In the genomic region with DNA sequence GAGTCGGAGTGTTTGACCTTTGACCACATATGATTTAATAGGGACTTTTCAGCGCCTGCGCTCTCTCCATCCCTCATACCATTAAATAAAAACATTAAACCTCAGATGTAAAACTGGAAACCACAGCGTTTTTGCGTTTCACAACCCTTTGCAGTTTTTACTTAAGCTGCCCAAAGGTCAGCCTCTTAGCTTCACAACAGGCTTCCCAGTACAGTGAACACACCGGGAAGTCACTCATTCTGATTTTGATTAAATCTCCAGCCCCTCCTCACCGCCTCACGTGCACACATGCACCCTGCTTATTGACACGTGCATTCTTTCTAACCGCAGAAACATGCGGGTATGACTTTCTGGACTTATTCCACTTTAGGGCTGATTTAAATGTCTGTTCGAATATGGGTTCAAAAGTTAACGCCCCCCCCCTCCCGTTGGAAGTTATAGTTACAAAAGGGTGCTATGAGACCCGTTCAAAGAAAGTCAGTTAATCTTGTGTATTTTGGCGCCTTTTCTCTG, we compare ENCODE assay signal across 8 mouse cellular contexts.
DNase-seq lines count a peak whose midpoint lies in the region; ATAC-seq and TF ChIP-seq lines count a peak whose summit lies in the region.

No protein-coding gene starts in this region.

- peak overlapping the region; percentile 91 for H3K27ac ChIP-seq in forebrain, postnatal 0 days (ENCODE audit: low read depth, low read length)
- H3K27ac ChIP-seq in kidney, embryonic 15.5 days = peak overlapping the region; percentile 90
- H3K27ac ChIP-seq in midbrain, embryonic 14.5 days (replicated peaks; ENCODE audit: low read depth, low read length) = peak overlapping the region; percentile 83

- H3K9ac ChIP-seq in forebrain, postnatal 0 days = peak overlapping the region; percentile 64
- peak overlapping the region; percentile 19 for H3K9ac ChIP-seq in kidney, embryonic 15.5 days
- H3K9ac ChIP-seq in midbrain, embryonic 14.5 days (replicated peaks; ENCODE audit: low read length) = peak overlapping the region; percentile 37; the same call in 1 of the 2 replicates

- 4% methylated on average over 16 of the region's 16 CpGs for WGBS in forebrain, postnatal 0 days
- 4% methylated on average over 16 of the region's 16 CpGs for WGBS in kidney, embryonic 15.5 days
- 4% methylated on average over 16 of the region's 16 CpGs for WGBS in midbrain, embryonic 14.5 days

- H3K4me1 ChIP-seq in forebrain, postnatal 0 days (ENCODE audit: insufficient read depth) = peaks cover 6% of the 10 kb centered on the region; the same call in 1 of the 2 replicates
- H3K4me1 ChIP-seq in kidney, embryonic 15.5 days = peaks cover 59% of the 10 kb centered on the region
- peaks cover 15% of the 10 kb centered on the region for H3K4me1 ChIP-seq in midbrain, embryonic 14.5 days (ENCODE audit: control insufficient read depth, insufficient read depth, low read length)

- H3K9me3 ChIP-seq in forebrain, postnatal 0 days (ENCODE audit: low read length) = no peaks in the 10 kb centered on the region
- H3K9me3 ChIP-seq in kidney, embryonic 15.5 days (replicated peaks) = no peaks in the 10 kb centered on the region
- no peaks in the 10 kb centered on the region for H3K9me3 ChIP-seq in midbrain, embryonic 14.5 days (ENCODE audit: control insufficient read depth, low read length)

- peak; percentile 39 to 65 for DNase-seq in lung, adult 18-20 months
- DNase-seq in lung, postnatal 10 days = no peak
- peak; percentile 68 for DNase-seq in forebrain, postnatal 0 days
- no peak for DNase-seq in midbrain, embryonic 14.5 days
- DNase-seq in right cerebral cortex, postnatal 10 days (ENCODE audit: low spot score in 2 of 2) = no peak
- DNase-seq in c-Kit-positive CD71-positive TER-119-positive erythroid progenitor cells, embryonic 14.5 days (ENCODE audit: low spot score) = no peak
- no peak for DNase-seq in left cerebral cortex, postnatal 4 days

- H3K36me3 ChIP-seq in forebrain, postnatal 0 days (ENCODE audit: insufficient read depth) = no peaks in the 10 kb centered on the region
- no peaks in the 10 kb centered on the region for H3K36me3 ChIP-seq in kidney, embryonic 15.5 days
- no peaks in the 10 kb centered on the region for H3K36me3 ChIP-seq in midbrain, embryonic 14.5 days (ENCODE audit: control insufficient read depth, insufficient read depth, low read length)

- TF ChIP-seq CTCF in forebrain, postnatal 0 days (IDR thresholded peaks at IDR 0.05; ENCODE audit: low read depth) = no peak

- ATAC-seq in forebrain, postnatal 0 days = no peak
- ATAC-seq in kidney, embryonic 15.5 days (replicated peaks; ENCODE audit: low FRiP score) = no peak
- no peak for ATAC-seq in midbrain, embryonic 14.5 days (ENCODE audit: low FRiP score, low TSS enrichment)

- intact Hi-C loops in left cerebral cortex, postnatal 4 days (cut with DNase I) = loop anchor here (5.0 to 10.0 kb wide), 2 partner anchors 76 to 424 kb away; no protein-coding TSS in a partner anchor

- peak overlapping the region; percentile 86 for H3K4me2 ChIP-seq in forebrain, postnatal 0 days (ENCODE audit: low read depth)
- peak overlapping the region; percentile 78 for H3K4me2 ChIP-seq in kidney, embryonic 15.5 days
- peak overlapping the region; percentile 98 for H3K4me2 ChIP-seq in midbrain, embryonic 14.5 days (ENCODE audit: low read length)

- peak overlapping the region; percentile 51 for H3K4me3 ChIP-seq in forebrain, postnatal 0 days (ENCODE audit: low read depth, low read length)
- H3K4me3 ChIP-seq in kidney, embryonic 15.5 days (replicated peaks) = peak overlapping the region; percentile 21
- H3K4me3 ChIP-seq in midbrain, embryonic 14.5 days (replicated peaks; ENCODE audit: low read depth, low read length) = peak overlapping the region; percentile 48

- no peaks in the 10 kb centered on the region for H3K27me3 ChIP-seq in forebrain, postnatal 0 days (ENCODE audit: insufficient read depth, low read length)
- H3K27me3 ChIP-seq in kidney, embryonic 15.5 days = peaks cover 29% of the 10 kb centered on the region
- peaks cover 3% of the 10 kb centered on the region; the same call in 1 of the 2 replicates for H3K27me3 ChIP-seq in midbrain, embryonic 14.5 days (ENCODE audit: control insufficient read depth, insufficient read depth, low read length)

Comparison
In these comparisons a context has a peak if more than half of its experiments do, and no peak if none do; other contexts are left out.
1. DNase-seq: peak in lung, adult 18-20 months (2 of 2) and forebrain, postnatal 0 days (single experiment); none in lung, postnatal 10 days (single experiment), midbrain, embryonic 14.5 days (single experiment), right cerebral cortex, postnatal 10 days (0 of 2), c-Kit-positive CD71-positive TER-119-positive erythroid progenitor cells, embryonic 14.5 days (single experiment) and left cerebral cortex, postnatal 4 days (single experiment).
2. Peak in every context shown above with its lines, with median percentiles within 50 percentile points of each other: H3K27ac ChIP-seq, H3K4me2 ChIP-seq, H3K4me3 ChIP-seq and H3K9ac ChIP-seq.